Mouse (Mus musculus): Measurements from ENCODE around the gene Esrrg. TPM values are rescaled to one million over a fixed set of nuclear protein-coding genes. Genes with fewer than 3 reads are reported as not detected.

Gene Esrrg
- total and polyA plus RNA-seq, 3 experiments, result 0.01 TPM; not detected in 2

- Histone ChIP-seq H3K36me3 (ENCODE audit: control insufficient read depth in 1 of 2, insufficient read depth in 2 of 2, low read length in 2 of 2) (no peaks in the 10 kb centered on the region), H3K79me2 (ENCODE audit: control insufficient read depth, insufficient read depth, low read length, poor library complexity) (no peaks in the 10 kb centered on the region), H3K4me3 (ENCODE audit: control insufficient read depth in 1 of 2, insufficient read depth in 1 of 2, low read depth in 2 of 2, low read length in 2 of 2) (no peak overlapping the region), H3K27ac (ENCODE audit: control insufficient read depth, low read depth, low read length) (no peak overlapping the region), H3K9me3 (replicated peaks; ENCODE audit: insufficient read depth, low read length) (no peaks in the 10 kb centered on the region), H3K9ac (ENCODE audit: control insufficient read depth, low read depth, low read length, poor library complexity, severe bottlenecking) (no peak overlapping the region), H3K4me1 (ENCODE audit: control insufficient read depth in 1 of 2, insufficient read depth in 2 of 2, low read length in 2 of 2) (no peaks in the 10 kb centered on the region), H3K27me3 (ENCODE audit: control insufficient read depth in 1 of 2, insufficient read depth in 2 of 2, low read length in 2 of 2) (peaks cover 0 to 2% of the 10 kb centered on the region in 2 experiments; a peak in 1 of 4 replicates)
- TF ChIP-seq TCF12 (IDR thresholded peaks at IDR 0.05; ENCODE audit: low read depth, low read length) (no peak), NELFE (IDR thresholded peaks at IDR 0.05; ENCODE audit: low read depth, low read length) (no peak), TAL1 (IDR thresholded peaks at IDR 0.05; ENCODE audit: low read length) (no peak), CHD1 (IDR thresholded peaks at IDR 0.05; ENCODE audit: low read depth, low read length) (no peak), MEF2A (IDR thresholded peaks at IDR 0.05; ENCODE audit: extremely low read depth, insufficient replicate concordance, low read depth, low read length, poor library complexity, severe bottlenecking) (no peak), POLR2AphosphoS2 (IDR thresholded peaks at IDR 0.05; ENCODE audit: low read length) (no peak), HCFC1 (IDR thresholded peaks at IDR 0.05; ENCODE audit: low read depth, low read length) (no peak), ELF1 (IDR thresholded peaks at IDR 0.05; ENCODE audit: low read depth, low read length) (no peak), NRF1 (IDR thresholded peaks at IDR 0.05; ENCODE audit: insufficient read depth, low read depth, low read length, poor library complexity, severe bottlenecking) (no peak), SMC3 (IDR thresholded peaks at IDR 0.05; ENCODE audit: low read depth, low read length) (no peak), GATA1 (IDR thresholded peaks at IDR 0.05; ENCODE audit: low read depth, low read length) (no peak), CHD2 (IDR thresholded peaks at IDR 0.05; ENCODE audit: low read length) (no peak), MAZ (IDR thresholded peaks at IDR 0.05; ENCODE audit: low read depth, low read length) (no peak)
- no peak for DNase-seq (ENCODE audit: low read depth, low spot score)
Observed at GRCm38 (mm10) chr1:188214885-188215611, 606.5 kb downstream of the Esrrg start.

DNA sequence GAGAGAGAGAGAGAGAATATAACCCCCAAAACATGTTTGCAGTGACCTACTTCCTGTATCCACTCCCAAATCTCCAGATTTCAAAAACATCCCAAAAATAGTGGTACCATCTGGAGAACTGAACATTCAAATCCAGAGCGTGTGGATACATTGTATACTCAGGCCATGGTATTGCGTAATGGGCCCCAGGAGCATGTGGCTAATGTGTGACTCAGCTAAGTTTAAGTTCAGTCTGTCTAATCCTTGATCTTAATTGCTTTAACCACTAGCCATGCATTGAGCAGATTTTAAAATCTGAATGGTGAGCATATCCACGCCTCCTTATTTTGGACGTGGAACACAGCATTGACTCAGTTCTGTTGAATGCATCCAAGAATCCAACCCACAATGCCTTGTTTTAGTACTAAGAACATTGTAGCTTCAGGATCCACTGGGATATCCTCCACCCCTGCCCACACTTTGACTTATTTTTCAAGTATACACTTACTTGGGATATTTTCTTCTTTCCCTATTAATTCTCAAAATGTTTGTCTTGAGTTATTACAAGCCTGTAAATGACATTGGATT is 612.7 kb downstream of the Esrrg start:
- H3K9me3 ChIP-seq (replicated peaks; ENCODE audit: insufficient read depth, low read length), result no peaks in the 10 kb centered on the region
- no peak for DNase-seq (ENCODE audit: low read depth, low spot score)
- no peak for TF ChIP-seq USF2 (IDR thresholded peaks at IDR 0.05; ENCODE audit: borderline replicate concordance in 1 of 2, insufficient read depth in 1 of 2, low read depth in 1 of 2, low read length in 2 of 2)
- no peak for TF ChIP-seq MYC (IDR thresholded peaks at IDR 0.05; ENCODE audit: low read depth, low read length)
- TF ChIP-seq MAZ (IDR thresholded peaks at IDR 0.05; ENCODE audit: low read depth, low read length), result no peak
- TF ChIP-seq MYB (IDR thresholded peaks at IDR 0.05; ENCODE audit: low read depth, low read length), result no peak
- no peak for TF ChIP-seq ETS1 (IDR thresholded peaks at IDR 0.05; ENCODE audit: low read depth, low read length)
- no peak for TF ChIP-seq GATA1 (IDR thresholded peaks at IDR 0.05; ENCODE audit: low read depth, low read length)
- no peak for TF ChIP-seq KAT2A (conservative IDR thresholded peaks at IDR 0.05; ENCODE audit: low read depth, low read length)
- TF ChIP-seq POLR2AphosphoS5 (IDR thresholded peaks at IDR 0.05; ENCODE audit: borderline replicate concordance, low read depth, low read length), result no peak
- no peak for TF ChIP-seq EP300 (IDR thresholded peaks at IDR 0.05; ENCODE audit: low read depth in 1 of 2, low read length in 2 of 2)
- TF ChIP-seq JUND (IDR thresholded peaks at IDR 0.05; ENCODE audit: low read depth, low read length), result no peak
- no peak for TF ChIP-seq USF1 (IDR thresholded peaks at IDR 0.05; ENCODE audit: low read depth, low read length)
- no peak for TF ChIP-seq SIN3A (IDR thresholded peaks at IDR 0.05; ENCODE audit: low read length)
- no peak for TF ChIP-seq RCOR1 (IDR thresholded peaks at IDR 0.05; ENCODE audit: low read depth, low read length)
- TF ChIP-seq GABPA (IDR thresholded peaks at IDR 0.05; ENCODE audit: low read depth, low read length), result no peak
- H3K79me2 ChIP-seq (ENCODE audit: control insufficient read depth, insufficient read depth, low read length, poor library complexity), result no peaks in the 10 kb centered on the region
- H3K4me3 ChIP-seq (ENCODE audit: control insufficient read depth in 1 of 2, insufficient read depth in 1 of 2, low read depth in 2 of 2, low read length in 2 of 2), result no peak overlapping the region
- H3K4me1 ChIP-seq (ENCODE audit: control insufficient read depth in 1 of 2, insufficient read depth in 2 of 2, low read length in 2 of 2), result no peaks in the 10 kb centered on the region
- H3K27me3 ChIP-seq (ENCODE audit: control insufficient read depth in 1 of 2, insufficient read depth in 2 of 2, low read length in 2 of 2), result peaks cover 0 to 1% of the 10 kb centered on the region in 2 experiments; a peak in 3 of 4 replicates
- no peak overlapping the region for H3K27ac ChIP-seq (ENCODE audit: control insufficient read depth, low read depth, low read length)
- H3K36me3 ChIP-seq (ENCODE audit: control insufficient read depth in 1 of 2, insufficient read depth in 2 of 2, low read length in 2 of 2), result no peaks in the 10 kb centered on the region
- H3K9ac ChIP-seq (ENCODE audit: control insufficient read depth, low read depth, low read length, poor library complexity, severe bottlenecking), result no peak overlapping the region
